Mouse (Mus musculus): ENCODE results near the gene Rassf1. TPM values are rescaled to one million over a fixed set of nuclear protein-coding genes. Genes with fewer than 3 reads are reported as not detected.

Rassf1 gene
- polyA plus RNA-seq, 1 experiment from 2014 or later: 45.4 TPM

DNA sequence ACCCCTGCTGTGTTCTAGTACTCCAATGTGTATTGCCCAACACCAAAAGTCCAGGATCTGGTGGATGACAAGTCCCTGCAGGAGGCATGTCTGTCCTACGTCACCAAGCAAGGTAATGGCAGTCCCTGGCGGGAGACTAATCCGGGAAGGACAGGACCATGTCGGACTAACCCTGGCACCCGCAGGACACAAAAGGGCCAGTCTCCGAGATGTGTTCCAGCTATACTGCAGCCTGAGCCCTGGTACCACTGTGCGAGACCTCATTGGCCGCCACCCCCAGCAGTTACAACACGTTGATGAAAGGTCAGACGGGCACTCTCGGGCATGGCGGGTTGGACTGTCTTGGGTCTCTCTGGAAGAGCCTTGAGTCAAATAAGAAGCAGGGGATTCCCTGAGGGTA lies 6.6 kb upstream of the Rassf1 start:
- H3K9ac ChIP-seq (replicated peaks; ENCODE audit: low read depth, low read length): no peak overlapping the region
- H3K4me3 ChIP-seq (replicated peaks; ENCODE audit: low read length): no peak overlapping the region
- WGBS: 93% methylated on average over 12 of the region's 12 CpGs
- H3K36me3 ChIP-seq (ENCODE audit: control insufficient read depth, insufficient read depth): peaks cover 12% of the 10 kb centered on the region
- ATAC-seq: no peak
- no peak overlapping the region for H3K4me2 ChIP-seq (ENCODE audit: low read length)
- H3K27me3 ChIP-seq (replicated peaks; ENCODE audit: control insufficient read depth, insufficient read depth, low read length): peaks cover 5% of the 10 kb centered on the region; the same call in 1 of the 2 replicates
- H3K4me1 ChIP-seq (replicated peaks; ENCODE audit: control insufficient read depth, insufficient read depth, low read length): peaks cover 44% of the 10 kb centered on the region
- H3K9me3 ChIP-seq (ENCODE audit: control insufficient read depth, low read length): no peaks in the 10 kb centered on the region
- H3K27ac ChIP-seq (ENCODE audit: low read length): no peak overlapping the region

DNA sequence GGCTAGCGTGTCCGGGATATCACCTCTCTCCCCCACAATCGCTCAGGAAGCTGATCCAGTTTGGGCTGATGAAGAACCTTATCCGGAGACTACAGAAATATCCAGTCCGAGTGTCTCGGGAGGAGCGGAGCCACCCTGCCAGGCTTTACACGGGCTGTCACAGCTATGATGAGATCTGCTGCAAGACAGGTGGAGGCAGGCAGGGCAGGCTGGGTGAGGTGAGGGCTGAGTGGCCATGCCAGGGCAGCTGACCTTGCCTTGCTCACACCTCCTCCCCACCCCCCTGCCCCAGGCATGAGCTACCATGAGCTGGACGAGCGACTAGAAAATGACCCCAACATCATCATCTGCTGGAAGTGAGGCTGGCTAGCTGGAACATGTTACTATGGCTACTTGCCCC lies 6.2 kb upstream of the Rassf1 start:
- Histone ChIP-seq H3K4me1 (replicated peaks; ENCODE audit: control insufficient read depth, insufficient read depth, low read length) (peaks cover 44% of the 10 kb centered on the region), H3K36me3 (ENCODE audit: control insufficient read depth, insufficient read depth) (peaks cover 9% of the 10 kb centered on the region), H3K27me3 (replicated peaks; ENCODE audit: control insufficient read depth, insufficient read depth, low read length) (peaks cover 9% of the 10 kb centered on the region; the same call in 1 of the 2 replicates), H3K9me3 (ENCODE audit: control insufficient read depth, low read length) (no peaks in the 10 kb centered on the region), H3K9ac (replicated peaks; ENCODE audit: low read depth, low read length) (no peak overlapping the region), H3K27ac (ENCODE audit: low read length) (no peak overlapping the region), H3K4me2 (ENCODE audit: low read length) (no peak overlapping the region), H3K4me3 (replicated peaks; ENCODE audit: low read length) (no peak overlapping the region)
- no peak for ATAC-seq
- WGBS: 84% methylated on average over 10 of the region's 10 CpGs

DNA sequence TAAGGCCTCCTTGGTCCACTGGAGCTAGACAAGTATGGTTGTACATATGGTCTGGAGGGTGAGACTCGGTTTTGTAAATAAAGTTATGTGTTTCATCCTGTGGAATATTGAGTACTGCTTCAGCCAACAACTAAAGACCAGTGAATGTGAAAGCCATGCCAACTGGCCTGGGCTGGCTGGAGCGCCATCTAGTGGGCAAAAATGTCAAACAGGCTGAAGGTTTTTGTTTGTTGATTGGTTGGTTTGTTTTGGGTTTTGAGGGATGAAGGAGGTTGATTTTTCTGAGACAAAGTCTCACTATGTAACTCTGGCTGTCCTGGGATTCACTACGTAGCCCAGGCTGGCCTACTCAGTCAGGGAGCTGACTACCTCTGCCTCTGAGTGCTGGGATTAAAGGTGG lies 5.8 kb upstream of the Rassf1 start:
- peaks cover 41% of the 10 kb centered on the region for H3K4me1 ChIP-seq (replicated peaks; ENCODE audit: control insufficient read depth, insufficient read depth, low read length)
- H3K4me3 ChIP-seq (replicated peaks; ENCODE audit: low read length): no peak overlapping the region
- H3K27me3 ChIP-seq (replicated peaks; ENCODE audit: control insufficient read depth, insufficient read depth, low read length): peaks cover 13% of the 10 kb centered on the region
- no peak overlapping the region for H3K9ac ChIP-seq (replicated peaks; ENCODE audit: low read depth, low read length)
- ATAC-seq: no peak
- no peak overlapping the region for H3K4me2 ChIP-seq (ENCODE audit: low read length)
- H3K27ac ChIP-seq (ENCODE audit: low read length): no peak overlapping the region
- H3K36me3 ChIP-seq (ENCODE audit: control insufficient read depth, insufficient read depth): peaks cover 9% of the 10 kb centered on the region
- 7% methylated on average over 3 of the region's 3 CpGs for WGBS
- H3K9me3 ChIP-seq (ENCODE audit: control insufficient read depth, low read length): no peaks in the 10 kb centered on the region

DNA sequence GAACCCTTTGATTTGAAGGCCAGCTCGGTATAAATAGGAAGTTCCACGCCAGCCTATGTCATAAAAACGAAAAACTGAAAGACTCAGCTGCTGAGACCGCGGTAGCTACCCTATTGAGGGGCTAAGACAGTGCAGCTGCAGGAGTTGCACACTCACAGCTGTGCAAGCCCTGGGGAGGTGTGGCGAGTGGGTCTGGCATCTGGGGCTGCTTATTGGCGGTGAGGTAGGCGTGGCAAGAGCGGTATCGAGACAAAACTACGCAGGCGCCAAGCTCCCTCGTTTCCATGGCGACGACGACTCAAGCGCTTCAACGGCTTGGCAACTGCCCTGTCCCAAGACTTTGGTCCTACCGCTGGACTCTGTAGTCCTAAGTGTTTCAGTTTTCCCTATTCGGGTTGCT lies 4.3 kb upstream of the Rassf1 start, which contains the start of gene Zmynd10:
Gene Zmynd10 (plus strand): TSS at position 273 of the 400 bp plus-strand sequence.
- Histone ChIP-seq H3K36me3 (ENCODE audit: control insufficient read depth, insufficient read depth) (peaks cover 9% of the 10 kb centered on the region), H3K4me3 (replicated peaks; ENCODE audit: low read length) (peak within 1 kb of the TSS; percentile 31), H3K4me1 (replicated peaks; ENCODE audit: control insufficient read depth, insufficient read depth, low read length) (peaks cover 46% of the 10 kb centered on the region), H3K9me3 (ENCODE audit: control insufficient read depth, low read length) (no peaks in the 10 kb centered on the region), H3K4me2 (ENCODE audit: low read length) (peak within 1 kb of the TSS; percentile 55), H3K9ac (replicated peaks; ENCODE audit: low read depth, low read length) (0 out of 2 replicates have a peak within 1 kb of the TSS, but pooled peaks have one; percentile 32), H3K27ac (ENCODE audit: low read length) (peak within 1 kb of the TSS; percentile 44), H3K27me3 (replicated peaks; ENCODE audit: control insufficient read depth, insufficient read depth, low read length) (peaks cover 23% of the 10 kb centered on the region)
- peak; percentile 68 for ATAC-seq
- WGBS: 2% methylated on average over 20 of the region's 20 CpGs

DNA sequence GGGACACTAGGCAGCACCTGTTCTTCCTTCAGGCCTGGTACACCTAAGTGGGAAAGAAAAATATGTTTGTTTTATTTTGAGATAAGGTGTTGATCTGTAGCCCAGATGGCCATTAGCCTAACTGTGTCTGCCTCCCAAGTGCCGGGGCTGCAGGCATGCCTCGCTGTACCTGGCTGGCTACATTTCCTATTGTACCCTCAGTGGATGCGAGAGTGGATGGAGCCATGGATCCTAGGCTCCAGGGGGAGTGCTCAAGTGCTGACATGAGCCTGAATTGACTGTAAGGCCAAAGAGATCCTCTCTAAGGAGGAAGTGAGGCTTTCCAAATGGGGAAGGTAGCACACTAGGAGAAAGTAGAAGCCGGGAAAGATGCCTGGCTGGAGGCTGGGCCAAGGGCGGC lies 3.4 kb upstream of the Rassf1 start:
- no peak overlapping the region for H3K4me3 ChIP-seq (replicated peaks; ENCODE audit: low read length)
- H3K4me2 ChIP-seq (ENCODE audit: low read length): no peak overlapping the region
- no peak overlapping the region for H3K9ac ChIP-seq (replicated peaks; ENCODE audit: low read depth, low read length)
- peaks cover 40% of the 10 kb centered on the region for H3K4me1 ChIP-seq (replicated peaks; ENCODE audit: control insufficient read depth, insufficient read depth, low read length)
- H3K9me3 ChIP-seq (ENCODE audit: control insufficient read depth, low read length): no peaks in the 10 kb centered on the region
- WGBS: 79% methylated on average over 5 of the region's 5 CpGs
- no peak overlapping the region for H3K27ac ChIP-seq (ENCODE audit: low read length)
- peaks cover 32% of the 10 kb centered on the region for H3K27me3 ChIP-seq (replicated peaks; ENCODE audit: control insufficient read depth, insufficient read depth, low read length)
- no peak for ATAC-seq
- peaks cover 9% of the 10 kb centered on the region for H3K36me3 ChIP-seq (ENCODE audit: control insufficient read depth, insufficient read depth)

DNA sequence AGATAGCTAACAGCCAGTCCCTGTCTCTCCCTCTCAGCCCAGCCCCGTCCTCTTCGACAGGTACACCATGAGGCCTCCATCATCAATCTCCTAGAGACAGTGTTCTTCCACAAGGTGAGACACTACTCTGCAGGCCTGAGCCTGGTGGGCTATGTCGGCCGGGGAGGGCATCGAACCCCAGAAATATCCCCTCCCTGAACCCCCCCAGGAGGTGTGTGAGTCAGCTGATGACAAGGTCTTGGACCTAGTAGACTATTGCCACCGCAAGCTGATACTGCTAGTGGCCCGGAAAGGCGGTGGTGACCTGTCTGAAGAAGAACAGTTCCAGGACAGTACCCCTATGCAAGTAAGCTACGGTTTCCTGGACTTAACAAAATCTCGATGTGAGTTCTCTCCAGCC lies 2.5 kb upstream of the Rassf1 start:
- Histone ChIP-seq H3K36me3 (ENCODE audit: control insufficient read depth, insufficient read depth) (peaks cover 9% of the 10 kb centered on the region), H3K4me2 (ENCODE audit: low read length) (no peak overlapping the region), H3K27me3 (replicated peaks; ENCODE audit: control insufficient read depth, insufficient read depth, low read length) (peaks cover 32% of the 10 kb centered on the region), H3K27ac (ENCODE audit: low read length) (no peak overlapping the region), H3K4me1 (replicated peaks; ENCODE audit: control insufficient read depth, insufficient read depth, low read length) (peaks cover 41% of the 10 kb centered on the region), H3K9ac (replicated peaks; ENCODE audit: low read depth, low read length) (no peak overlapping the region), H3K9me3 (ENCODE audit: control insufficient read depth, low read length) (no peaks in the 10 kb centered on the region), H3K4me3 (replicated peaks; ENCODE audit: low read length) (no peak overlapping the region)
- ATAC-seq: no peak
- WGBS: 88% methylated on average over 10 of the region's 10 CpGs

DNA sequence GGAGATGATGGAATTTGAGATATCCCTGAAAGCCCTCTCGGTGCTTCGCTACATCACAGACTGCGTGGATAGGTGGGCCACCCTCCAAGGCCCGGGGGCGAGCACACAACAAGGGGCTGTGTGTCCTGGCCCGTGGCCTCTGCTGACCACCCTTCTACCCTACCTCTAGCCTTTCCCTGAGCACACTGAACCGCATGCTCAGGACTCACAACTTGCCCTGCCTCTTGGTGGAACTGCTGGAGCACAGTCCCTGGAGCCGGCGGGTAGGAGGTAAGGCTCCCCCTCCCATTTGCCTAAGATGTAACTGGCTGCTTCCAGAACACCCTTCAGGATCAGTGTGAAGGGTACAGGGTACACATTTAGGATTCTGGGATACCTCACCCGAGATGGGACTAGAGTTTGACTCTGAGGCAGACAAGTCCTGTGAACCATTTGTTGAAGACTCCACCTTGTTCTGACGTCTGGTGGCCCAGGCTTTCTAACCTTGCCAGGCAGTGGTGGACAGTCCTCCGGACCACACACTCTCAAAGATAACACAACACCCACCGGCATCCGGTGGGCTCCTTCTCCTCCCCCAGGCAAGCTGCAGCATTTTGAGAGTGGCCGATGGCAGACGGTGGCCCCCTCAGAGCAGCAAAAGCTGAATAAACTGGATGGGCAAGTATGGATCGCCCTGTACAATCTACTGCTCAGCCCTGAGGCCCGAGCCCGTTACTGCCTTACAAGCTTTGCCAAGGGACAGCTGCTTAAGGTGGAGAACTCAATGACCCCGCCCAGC lies 1.9 kb upstream of the Rassf1 start:
- H3K4me2 ChIP-seq (ENCODE audit: low read length): no peak overlapping the region
- peaks cover 43% of the 10 kb centered on the region for H3K4me1 ChIP-seq (replicated peaks; ENCODE audit: control insufficient read depth, insufficient read depth, low read length)
- H3K36me3 ChIP-seq (ENCODE audit: control insufficient read depth, insufficient read depth): 0 out of 2 replicates have a peak, but pooled peaks cover 3% of the 10 kb centered on the region
- no peaks in the 10 kb centered on the region for H3K9me3 ChIP-seq (ENCODE audit: control insufficient read depth, low read length)
- H3K4me3 ChIP-seq (replicated peaks; ENCODE audit: low read length): no peak overlapping the region
- peaks cover 32% of the 10 kb centered on the region for H3K27me3 ChIP-seq (replicated peaks; ENCODE audit: control insufficient read depth, insufficient read depth, low read length)
- no peak overlapping the region for H3K9ac ChIP-seq (replicated peaks; ENCODE audit: low read depth, low read length)
- WGBS: 88% methylated on average over 20 of the region's 20 CpGs
- no peak overlapping the region for H3K27ac ChIP-seq (ENCODE audit: low read length)
- no peak for ATAC-seq

DNA sequence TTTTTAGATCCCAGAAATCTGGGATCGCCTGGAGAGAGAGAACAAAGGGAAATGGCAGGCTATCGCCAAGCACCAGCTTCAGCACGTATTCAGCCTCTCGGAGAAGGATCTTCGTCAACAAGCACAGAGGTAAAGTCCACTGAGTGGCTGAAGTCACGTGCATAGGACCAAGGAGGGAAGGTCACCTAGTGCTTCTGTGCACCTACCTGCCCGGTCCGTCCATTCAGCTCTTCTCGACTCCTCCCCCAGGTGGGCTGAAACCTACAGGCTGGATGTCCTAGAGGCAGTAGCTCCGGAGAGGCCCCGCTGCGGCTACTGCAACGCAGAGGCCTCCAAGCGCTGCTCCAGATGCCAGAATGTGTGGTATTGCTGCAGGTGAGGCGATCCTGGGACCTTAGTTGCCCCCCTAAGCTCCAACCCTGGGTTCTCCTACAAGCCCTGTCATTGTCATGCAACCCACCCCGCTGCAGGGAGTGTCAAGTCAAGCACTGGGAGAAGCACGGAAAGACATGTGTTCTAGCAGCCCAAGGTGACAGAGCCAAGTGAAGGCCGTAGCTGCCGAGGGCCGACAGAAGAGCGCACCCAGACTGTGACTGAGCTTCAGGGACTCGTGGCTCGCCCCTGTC lies 751 bp upstream of the Rassf1 start:
- no peak for ATAC-seq
- Histone ChIP-seq H3K9ac (replicated peaks; ENCODE audit: low read depth, low read length) (peak overlapping the region; percentile 65), H3K4me2 (ENCODE audit: low read length) (peak overlapping the region; percentile 72), H3K27me3 (replicated peaks; ENCODE audit: control insufficient read depth, insufficient read depth, low read length) (peaks cover 32% of the 10 kb centered on the region), H3K9me3 (ENCODE audit: control insufficient read depth, low read length) (no peaks in the 10 kb centered on the region), H3K36me3 (ENCODE audit: control insufficient read depth, insufficient read depth) (no peaks in the 10 kb centered on the region), H3K27ac (ENCODE audit: low read length) (no peak overlapping the region), H3K4me3 (replicated peaks; ENCODE audit: low read length) (peak overlapping the region; percentile 45; the same call in 1 of the 2 replicates), H3K4me1 (replicated peaks; ENCODE audit: control insufficient read depth, insufficient read depth, low read length) (peaks cover 50% of the 10 kb centered on the region)
- WGBS: 34% methylated on average over 23 of the region's 23 CpGs

DNA sequence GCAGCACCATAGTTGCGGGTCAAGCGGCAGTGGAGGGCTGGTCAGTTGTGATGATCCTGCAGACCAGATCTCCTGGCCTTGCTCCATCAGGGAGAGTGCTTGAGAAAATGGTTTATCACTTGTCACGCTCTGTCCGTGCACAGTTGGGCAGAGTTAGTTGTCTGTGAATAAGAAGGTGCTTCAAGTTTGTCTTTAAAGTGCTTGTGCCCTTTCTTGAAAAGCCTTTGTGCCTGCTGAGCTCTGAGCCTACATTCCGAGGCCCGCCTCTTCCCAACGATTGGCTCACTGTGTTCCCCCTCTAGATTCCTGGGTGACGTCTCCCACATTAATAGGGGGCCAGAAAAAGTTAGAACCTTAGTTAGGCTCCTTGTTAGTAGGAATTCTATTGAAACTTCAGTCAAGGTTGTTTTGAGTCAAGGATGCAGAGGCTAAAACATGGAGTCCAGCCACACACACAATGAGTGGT lies 568 bp downstream of the Rassf1 start:
- peaks cover 49% of the 10 kb centered on the region for H3K4me1 ChIP-seq (replicated peaks; ENCODE audit: control insufficient read depth, insufficient read depth, low read length)
- H3K9ac ChIP-seq (replicated peaks; ENCODE audit: low read depth, low read length): peak overlapping the region; percentile 65; the same call in 1 of the 2 replicates
- H3K27ac ChIP-seq (ENCODE audit: low read length): no peak overlapping the region
- H3K4me2 ChIP-seq (ENCODE audit: low read length): peak overlapping the region; percentile 72
- H3K4me3 ChIP-seq (replicated peaks; ENCODE audit: low read length): peak overlapping the region; percentile 45
- peaks cover 32% of the 10 kb centered on the region for H3K27me3 ChIP-seq (replicated peaks; ENCODE audit: control insufficient read depth, insufficient read depth, low read length)
- no peak for ATAC-seq
- WGBS: 13% methylated on average over 8 of the region's 8 CpGs
- H3K36me3 ChIP-seq (ENCODE audit: control insufficient read depth, insufficient read depth): peaks cover 2% of the 10 kb centered on the region; the same call in 1 of the 2 replicates
- no peaks in the 10 kb centered on the region for H3K9me3 ChIP-seq (ENCODE audit: control insufficient read depth, low read length)

Data from forebrain, embryonic 16.5 days (tissue).